Mouse (Mus musculus) G1E (cell line): ENCODE results near the gene Adora3.

Experiments
- CTCF ChIP-seq: IDR thresholded peaks from 2 replicates; pipeline ENCODE4 v1.5.1; 2012; ENCODE audit warnings: low read depth, low read length, inconsistent platforms, mixed read lengths
- GATA1 ChIP-seq: IDR thresholded peaks from 2 replicates; pipeline ENCODE4 v1.6.1; 2012; ENCODE audit warnings: borderline replicate concordance, low read length, inconsistent platforms, mixed read lengths
- POLR2AphosphoS5 ChIP-seq: IDR thresholded peaks from 2 replicates; pipeline ENCODE4 v1.6.1; 2012; ENCODE audit warnings: low read depth, low read length, inconsistent platforms; ENCODE audit not compliant: insufficient replicate concordance
- TAL1 ChIP-seq: conservative IDR thresholded peaks from 2 replicates; pipeline ENCODE4 v1.6.1; 2012; ENCODE audit warnings: low read depth, low read length, inconsistent platforms, mixed read lengths

- TF ChIP-seq CTCF (no peak; the same call in 1 of the 2 replicates), GATA1 (no peak), TAL1 (no peak), POLR2AphosphoS5 (no peak)
Observed at GRCm38 (mm10) chr3:105894601-105895592, 24.2 kb downstream of the Adora3 start.
